Mouse (Mus musculus) common myeloid progenitor, adult 5-6 weeks (primary cell): ENCODE data around the gene Whrn. TPM values are rescaled to one million over a fixed set of nuclear protein-coding genes. Genes with fewer than 3 reads are reported as not detected.

Experiments
- ATAC-seq: replicated peaks from 2 replicates; pipeline ENCODE4 v1.8.0; 2016; ENCODE audit warnings: low read depth, mild to moderate bottlenecking, moderate TSS enrichment, inconsistent platforms; ENCODE audit not compliant: poor library complexity, severe bottlenecking
- total RNA-seq: library from RNA; stranded (forward); fragments of 200-1000, 187-1606 nt; gene quantifications from 2 replicates; pipeline ENCODE4 v1.2.3, GENCODE M21; 2017

Gene Whrn
- total RNA-seq, 1 experiment from 2014 or later: 4.7 TPM

- no peak for ATAC-seq
Observed at GRCm38 (mm10) chr4:63414951-63415350, 80.8 kb downstream of the Whrn start.

- ATAC-seq: no peak
Observed at GRCm38 (mm10) chr4:63411222-63411621, 84.6 kb downstream of the Whrn start.

- peak; percentile 87 for ATAC-seq
Observed at GRCm38 (mm10) chr4:63410583-63410934, 85.2 kb downstream of the Whrn start.

GRCm38 (mm10) chr4:63409908-63410582, 85.7 kb downstream of the Whrn start:
- peak; percentile 57 for ATAC-seq

GRCm38 (mm10) chr4:63409317-63409907, 86.4 kb downstream of the Whrn start:
- no peak for ATAC-seq

GRCm38 (mm10) chr4:63408649-63409048, 87.1 kb downstream of the Whrn start:
- ATAC-seq: peak; percentile 48

- no peak for ATAC-seq
Observed at GRCm38 (mm10) chr4:63408247-63408646, 87.5 kb downstream of the Whrn start.

- ATAC-seq: no peak
Observed at GRCm38 (mm10) chr4:63405683-63406082, 90.1 kb downstream of the Whrn start.

GRCm38 (mm10) chr4:63405051-63405450, 90.7 kb downstream of the Whrn start:
- no peak for ATAC-seq

- peak; percentile 3; the same call in 1 of the 2 replicates for ATAC-seq
Observed at GRCm38 (mm10) chr4:63404205-63404604, 91.6 kb downstream of the Whrn start.

- ATAC-seq: peak; percentile 30
Observed at GRCm38 (mm10) chr4:63403040-63403959, 92.5 kb downstream of the Whrn start, which contains the start of gene Akna. TSS of gene Akna (minus strand) at chr4:63403354.

- ATAC-seq: no peak
Observed at GRCm38 (mm10) chr4:63402558-63402957, 93.2 kb downstream of the Whrn start.

GRCm38 (mm10) chr4:63402056-63402455, 93.7 kb downstream of the Whrn start:
- ATAC-seq: no peak

GRCm38 (mm10) chr4:63401620-63402019, 94.2 kb downstream of the Whrn start:
- ATAC-seq: peak; percentile 14

GRCm38 (mm10) chr4:63400541-63401306, 95.1 kb downstream of the Whrn start:
- ATAC-seq: peak; percentile 36

- ATAC-seq: no peak
Observed at GRCm38 (mm10) chr4:63399691-63400270, 96.0 kb downstream of the Whrn start.

- ATAC-seq: peak; percentile 64
Observed at GRCm38 (mm10) chr4:63398854-63399609, 96.8 kb downstream of the Whrn start.

GRCm38 (mm10) chr4:63397981-63398537, 97.7 kb downstream of the Whrn start:
- no peak for ATAC-seq

GRCm38 (mm10) chr4:63391322-63391721, 104.5 kb downstream of the Whrn start:
- peak; percentile 72 for ATAC-seq
